Mouse (Mus musculus) heart, embryonic 14.5 days (tissue): ENCODE measurements around the gene Asgr2. TPM values are rescaled to one million over a fixed set of nuclear protein-coding genes. Genes with fewer than 3 reads are reported as not detected.
"Not testable (repeated sequence)": the region's sequence is repeated elsewhere in the genome, so short reads cannot be mapped to it uniquely, and the experiment has no call there.

ENCODE experiments used
- ATAC-seq: fragments of 200-750 bp; cut with Nextera tagmentation; 2 replicates; pipeline ENCODE4 v1.8.0; 2017; ENCODE audit warnings: low read depth, moderate TSS enrichment; ENCODE audit not compliant: insufficient number of reproducible peaks, insufficient read depth, low FRiP score
- H3K27ac ChIP-seq, 2 experiments: fragments of 200-500 bp in 1 of 2; fragments of 300-500 bp in 1 of 2; sonication (generic) in 1 of 2; replicated peaks in 1 of 2; 2 replicates each; pipeline ENCODE4 v1.5.1; 2012 to 2014; ENCODE audit warnings: low read depth in 2 of 2, low read length in 2 of 2, control low read depth in 1 of 2, mild to moderate bottlenecking in 1 of 2, mixed read lengths in 1 of 2; ENCODE audit not compliant: control insufficient read depth in 1 of 2, insufficient read depth in 1 of 2
- H3K27me3 ChIP-seq: fragments of 300-500 bp; sonication (generic); 2 replicates; pipeline ENCODE4 v1.6.1; 2014; ENCODE audit warnings: mild to moderate bottlenecking, low read length, control low read depth; ENCODE audit not compliant: control insufficient read depth, insufficient read depth
- H3K36me3 ChIP-seq: fragments of 300-500 bp; sonication (generic); 2 replicates; pipeline ENCODE4 v1.6.1; 2014; ENCODE audit warnings: mild to moderate bottlenecking, control low read depth, low read length, mixed read lengths; ENCODE audit not compliant: control insufficient read depth, insufficient read depth
- H3K4me1 ChIP-seq, 2 experiments: fragments of 200-500 bp in 1 of 2; fragments of 300-500 bp in 1 of 2; sonication (generic) in 1 of 2; 2 replicates each; pipeline ENCODE4 v1.6.1; 2012 to 2014; ENCODE audit warnings: low read length in 2 of 2, control low read depth in 1 of 2, mixed read lengths in 1 of 2; ENCODE audit not compliant: control insufficient read depth in 2 of 2, insufficient read depth in 2 of 2
- H3K4me2 ChIP-seq: fragments of 300-500 bp; sonication (generic); 2 replicates; pipeline ENCODE4 v1.6.1; 2014; ENCODE audit warnings: mild to moderate bottlenecking, low read length
- H3K4me3 ChIP-seq, 2 experiments: fragments of 200-500 bp in 1 of 2; fragments of 300-500 bp in 1 of 2; sonication (generic) in 1 of 2; 2 replicates each; pipeline ENCODE4 v1.5.1; 2012 to 2014; ENCODE audit warnings: low read length in 2 of 2, mild to moderate bottlenecking in 2 of 2, control low read depth in 1 of 2, low read depth in 1 of 2, moderate library complexity in 1 of 2; ENCODE audit not compliant: control insufficient read depth in 1 of 2, insufficient read depth in 1 of 2
- H3K9ac ChIP-seq: fragments of 300-500 bp; sonication (generic); 2 replicates; pipeline ENCODE4 v1.6.1; 2014; ENCODE audit warnings: mild to moderate bottlenecking, low read length
- H3K9me3 ChIP-seq: fragments of 300-500 bp; sonication (generic); 2 replicates; pipeline ENCODE4 v1.6.1; 2016; ENCODE audit warnings: low read length, control low read depth; ENCODE audit not compliant: control insufficient read depth
- WGBS: fragments of 180-500 bp; shearing (Covaris S2); extraction: QIAGEN DNeasy Blood & Tissue Kit; methylation state at CpG from one replicate; pipeline ENCODE4 v1.1.7; 2014; 5-methylcytosine and 5-hydroxymethylcytosine counted together
- polyA plus RNA-seq: library from polyadenylated mRNA; unstranded; fragments of >200 nt; fragmentation: Nextera tagmentation; extraction: Ambion mirVana; gene quantifications from 2 replicates; pipeline ENCODE4 v1.2.1, GENCODE M21; 2014

Asgr2 gene
- polyA plus RNA-seq, 1 experiment from 2014 or later = not detected

DNA sequence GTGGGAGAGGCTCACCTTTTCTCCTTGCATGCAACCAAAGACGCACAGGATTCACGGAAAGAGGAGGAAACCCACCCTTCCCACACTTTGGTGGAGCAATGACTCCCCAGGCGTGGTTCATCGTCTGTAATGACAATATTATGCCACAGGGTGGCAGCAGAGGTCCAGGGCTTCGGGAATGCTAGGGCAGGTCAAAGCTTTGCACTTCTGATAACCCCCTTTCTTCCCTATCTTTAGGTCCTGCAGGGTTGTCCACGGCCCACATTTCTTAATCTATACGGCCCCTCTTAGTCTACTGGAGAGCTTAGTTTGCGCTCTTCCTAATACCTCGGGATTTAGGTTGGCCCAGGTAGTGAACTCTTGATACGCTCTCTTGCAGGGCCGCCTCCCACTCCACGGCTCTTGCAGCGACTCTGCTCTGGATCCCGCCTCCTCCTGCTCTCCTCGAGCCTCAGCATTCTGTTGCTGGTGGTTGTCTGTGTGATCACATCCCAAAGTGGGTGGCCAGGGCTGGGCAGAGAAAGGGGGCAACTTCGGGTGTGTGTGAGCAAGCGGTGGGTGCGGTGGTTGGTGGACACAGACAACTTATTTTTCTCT is 36.7 kb upstream of the Asgr2 start:
- ATAC-seq = no peak
- Histone ChIP-seq H3K36me3 (no peaks in the 10 kb centered on the region), H3K9me3 (no peaks in the 10 kb centered on the region), H3K27ac (no peak overlapping the region), H3K4me1 (peaks cover 0 to 4% of the 10 kb centered on the region in 2 experiments; a peak in 2 of 4 replicates), H3K27me3 (peaks cover 7% of the 10 kb centered on the region; the same call in 1 of the 2 replicates), H3K9ac (no peak overlapping the region), H3K4me3 (no peak overlapping the region), H3K4me2 (peak overlapping the region; percentile 42; the same call in 1 of the 2 replicates)
- 26% methylated on average over 18 of the region's 18 CpGs for WGBS

DNA sequence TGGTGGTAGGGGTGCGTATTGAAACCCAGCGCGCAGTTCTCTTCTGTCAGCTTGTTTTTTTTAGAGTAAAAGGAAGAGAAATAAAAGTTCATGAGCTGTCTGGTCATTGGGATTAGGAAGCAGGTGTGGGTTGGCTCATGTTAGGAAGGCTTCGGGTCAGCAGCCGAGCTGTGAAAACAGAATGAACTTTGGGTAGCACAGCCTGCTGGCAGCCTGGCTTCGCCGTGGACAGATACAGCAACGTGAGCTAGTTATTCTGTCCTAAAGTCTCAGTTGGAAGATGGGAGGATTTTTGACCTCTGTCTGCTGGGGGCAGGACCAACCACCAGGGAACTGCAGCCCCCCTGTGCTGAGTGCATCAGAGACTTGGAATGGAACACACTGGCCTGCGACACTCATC is 34.6 kb upstream of the Asgr2 start:
- 83% methylated on average over 9 of the region's 9 CpGs for WGBS
- no peak overlapping the region for H3K4me2 ChIP-seq
- H3K36me3 ChIP-seq = no peaks in the 10 kb centered on the region
- H3K27me3 ChIP-seq = peaks cover 7% of the 10 kb centered on the region; the same call in 1 of the 2 replicates
- ATAC-seq = no peak
- peaks cover 3% of the 10 kb centered on the region; the same call in 1 of the 2 replicates for H3K9me3 ChIP-seq
- H3K4me3 ChIP-seq = no peak overlapping the region
- peaks cover 0 to 4% of the 10 kb centered on the region in 2 experiments; a peak in 2 of 4 replicates for H3K4me1 ChIP-seq
- no peak overlapping the region for H3K27ac ChIP-seq
- H3K9ac ChIP-seq = no peak overlapping the region

DNA sequence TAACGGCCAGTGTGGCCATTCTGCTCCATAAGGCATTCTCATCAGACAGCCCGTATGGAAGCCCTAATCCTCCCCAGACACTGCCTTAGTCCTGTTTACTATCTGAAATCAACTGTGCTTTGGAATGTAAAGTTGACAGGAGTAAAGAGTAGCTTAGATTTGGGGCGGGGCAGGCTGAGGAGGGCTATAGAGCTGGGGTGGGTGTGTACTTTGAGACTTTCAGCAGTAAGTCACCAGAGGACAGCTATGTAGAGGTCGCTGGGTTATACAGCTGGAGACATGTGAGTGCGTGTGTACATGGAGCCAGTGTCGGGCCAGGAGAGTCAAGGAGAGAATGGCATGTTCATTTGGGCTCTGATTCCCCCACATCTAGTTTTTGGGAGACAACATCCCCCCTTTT is 32.5 kb upstream of the Asgr2 start:
- H3K4me3 ChIP-seq = no peak overlapping the region
- H3K27ac ChIP-seq = no peak overlapping the region
- H3K4me1 ChIP-seq = peaks cover 0 to 4% of the 10 kb centered on the region in 2 experiments; a peak in 2 of 4 replicates
- 24% methylated on average over 6 of the region's 6 CpGs for WGBS
- peaks cover 7% of the 10 kb centered on the region; the same call in 1 of the 2 replicates for H3K9me3 ChIP-seq
- no peak for ATAC-seq
- no peak overlapping the region for H3K9ac ChIP-seq
- H3K4me2 ChIP-seq = no peak overlapping the region
- no peaks in the 10 kb centered on the region for H3K36me3 ChIP-seq
- peaks cover 3% of the 10 kb centered on the region; the same call in 1 of the 2 replicates for H3K27me3 ChIP-seq

DNA sequence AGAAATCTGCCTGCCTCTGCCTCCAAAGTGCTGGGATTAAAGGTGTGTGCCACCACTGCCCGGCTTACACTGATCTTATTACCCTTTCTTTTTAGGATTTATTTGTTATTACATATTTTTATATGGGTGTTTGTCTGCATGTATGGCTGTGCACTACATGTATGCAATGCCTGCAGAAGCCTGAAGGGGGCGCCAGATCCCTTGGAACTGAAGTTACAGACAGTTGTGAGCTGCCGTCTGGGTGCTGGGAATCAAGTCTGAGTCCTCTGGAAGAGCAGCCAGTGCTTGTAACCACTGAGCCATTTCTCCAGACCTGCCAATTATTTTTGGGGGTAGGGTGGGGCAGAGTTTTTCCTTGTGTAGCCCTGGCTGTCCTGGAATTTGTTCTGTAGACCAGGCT is 29.4 kb upstream of the Asgr2 start:
- Histone ChIP-seq H3K9ac (no peak overlapping the region), H3K36me3 (no peaks in the 10 kb centered on the region), H3K4me1 (peaks cover 6 to 8% of the 10 kb centered on the region in 2 experiments; a peak in 2 of 4 replicates), H3K9me3 (peaks cover 7% of the 10 kb centered on the region; the same call in 1 of the 2 replicates), H3K4me3 (no peak overlapping the region), H3K27me3 (no peaks in the 10 kb centered on the region), H3K27ac (no peak overlapping the region), H3K4me2 (no peak overlapping the region)
- WGBS = 62% methylated on average over 3 of the region's 3 CpGs
- ATAC-seq = no peak

DNA sequence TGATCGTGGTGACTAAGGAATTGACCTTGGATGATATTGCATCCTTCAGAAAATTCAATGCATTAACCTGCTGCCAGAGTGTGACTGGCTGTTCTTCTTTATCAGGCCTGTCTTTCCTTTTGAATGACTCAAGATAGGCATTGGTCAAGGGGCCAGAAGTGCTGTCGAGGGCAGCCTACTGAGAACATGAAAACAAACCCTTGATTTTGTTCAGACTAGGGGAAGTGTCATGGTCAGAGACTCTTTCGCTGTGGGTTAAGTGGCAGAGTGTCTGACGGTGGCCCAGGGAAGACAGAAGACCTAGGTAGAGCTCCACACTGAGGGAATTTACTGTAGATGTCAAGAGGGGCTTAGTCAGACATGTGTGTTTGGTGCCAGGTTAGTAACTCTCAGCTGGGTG is 25.7 kb upstream of the Asgr2 start:
- Histone ChIP-seq H3K27ac (no peak overlapping the region), H3K4me1 (peaks cover 4 to 6% of the 10 kb centered on the region in 2 experiments; a peak in 2 of 4 replicates), H3K4me2 (no peak overlapping the region), H3K36me3 (no peaks in the 10 kb centered on the region), H3K27me3 (no peaks in the 10 kb centered on the region), H3K9ac (no peak overlapping the region), H3K9me3 (peaks cover 7% of the 10 kb centered on the region; the same call in 1 of the 2 replicates), H3K4me3 (no peak overlapping the region)
- ATAC-seq = no peak
- WGBS = 33% methylated on average over 4 of the region's 4 CpGs

DNA sequence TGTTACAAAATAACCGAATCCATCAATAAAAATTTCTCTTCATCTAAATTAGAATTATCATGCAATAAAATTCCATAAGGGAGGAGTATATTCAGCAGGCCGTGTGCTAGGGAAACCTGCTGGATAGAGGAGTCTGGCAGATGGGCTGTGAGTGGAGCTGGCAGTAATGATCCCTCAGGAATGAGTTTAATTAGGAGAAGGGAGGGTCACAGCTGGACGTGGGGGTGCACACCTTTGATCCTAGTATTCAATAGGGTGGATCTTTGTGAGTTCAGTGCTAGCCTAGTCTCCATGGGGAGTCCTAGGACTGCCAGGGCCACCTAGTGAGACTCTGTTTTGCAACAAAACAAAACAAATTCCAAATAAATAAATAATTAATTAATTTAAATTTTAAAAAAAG is 24.2 kb upstream of the Asgr2 start:
- no peak for ATAC-seq

GRCm38 (mm10) chr11:70070057-70070456 is 22.4 kb upstream of the Asgr2 start:
- H3K27ac ChIP-seq = no peak overlapping the region
- H3K9ac ChIP-seq = no peak overlapping the region
- no peaks in the 10 kb centered on the region for H3K9me3 ChIP-seq
- no peak overlapping the region for H3K4me2 ChIP-seq
- no peaks in the 10 kb centered on the region for H3K27me3 ChIP-seq
- WGBS = 75% methylated on average over 6 of the region's 6 CpGs
- H3K4me3 ChIP-seq = no peak overlapping the region
- ATAC-seq = no peak
- no peaks in the 10 kb centered on the region for H3K36me3 ChIP-seq
- peaks cover 4 to 6% of the 10 kb centered on the region in 2 experiments; a peak in 2 of 4 replicates for H3K4me1 ChIP-seq

More for the DNA sequence above, 24.2 kb upstream of the Asgr2 start:
- H3K27me3 ChIP-seq = no peaks in the 10 kb centered on the region
- H3K9me3 ChIP-seq = no peaks in the 10 kb centered on the region
- 48% methylated on average over 3 of the region's 3 CpGs for WGBS
- no peak overlapping the region for H3K9ac ChIP-seq
- no peaks in the 10 kb centered on the region for H3K36me3 ChIP-seq
- no peak overlapping the region for H3K4me3 ChIP-seq
- no peak overlapping the region for H3K27ac ChIP-seq
- peaks cover 4 to 6% of the 10 kb centered on the region in 2 experiments; a peak in 2 of 4 replicates for H3K4me1 ChIP-seq
- no peak overlapping the region for H3K4me2 ChIP-seq

DNA sequence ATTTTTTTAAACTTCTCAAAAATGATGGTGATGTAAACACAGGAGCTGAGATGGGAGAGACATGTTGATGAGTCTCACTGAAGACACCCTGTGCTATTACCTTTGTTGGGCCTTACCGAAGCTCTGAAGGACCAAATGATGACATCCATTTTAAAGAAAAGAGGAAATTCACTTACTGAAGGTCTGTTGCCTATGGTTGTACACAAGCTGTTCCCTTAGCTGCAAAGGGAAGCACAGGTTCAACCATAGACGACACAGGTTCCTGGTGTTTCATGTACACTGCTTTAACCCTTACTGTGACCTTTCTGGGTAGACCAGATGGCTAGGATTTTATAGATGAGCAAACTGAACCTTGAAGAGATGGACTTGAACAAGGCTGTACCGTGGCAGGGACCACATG is 21.8 kb upstream of the Asgr2 start:
- H3K27ac ChIP-seq, H3K4me2 ChIP-seq, H3K4me1 ChIP-seq, H3K36me3 ChIP-seq, H3K9me3 ChIP-seq, ATAC-seq, H3K9ac ChIP-seq, H3K4me3 ChIP-seq, H3K27me3 ChIP-seq: not testable (repeated sequence)
- 85% methylated on average over 3 of the region's 3 CpGs for WGBS
